Mouse (Mus musculus) liver, embryonic 14.5 days (tissue): ENCODE data around the gene Tenm2. TPM values are rescaled to one million over a fixed set of nuclear protein-coding genes. Genes with fewer than 3 reads are reported as not detected.

Source experiments
- ATAC-seq: fragments of 200-750 bp; cut with Nextera tagmentation; 2 replicates; pipeline ENCODE4 v1.8.0; 2017; ENCODE audit warnings: moderate number of reproducible peaks, mild to moderate bottlenecking, moderate library complexity; ENCODE audit not compliant: insufficient read depth
- DNase-seq, 3 experiments: peaks; one replicate each; pipeline ENCODE4 v3.0.0-alpha.2; 2012 to 2013; ENCODE audit warnings: low read depth in 3 of 3, low spot score in 3 of 3
- H3K27ac ChIP-seq: fragments of 300-500 bp; sonication (generic); 2 replicates; pipeline ENCODE4 v1.5.1; 2014; ENCODE audit warnings: moderate library complexity, mild to moderate bottlenecking, control low read depth, inconsistent platforms
- H3K27me3 ChIP-seq: fragments of 300-500 bp; sonication (generic); 2 replicates; pipeline ENCODE4 v1.6.1; 2014; ENCODE audit warnings: mild to moderate bottlenecking, low read length, moderate library complexity; ENCODE audit not compliant: control insufficient read depth, insufficient read depth
- H3K36me3 ChIP-seq: fragments of 300-500 bp; sonication (generic); replicated peaks from 2 replicates; pipeline ENCODE4 v1.6.1; 2014; ENCODE audit warnings: low read depth; ENCODE audit not compliant: control insufficient read depth, insufficient read depth
- H3K4me1 ChIP-seq, 2 experiments: fragments of 200-500 bp in 1 of 2; fragments of 300-500 bp in 1 of 2; sonication (generic) in 1 of 2; replicated peaks; 2 replicates each; pipeline ENCODE4 v1.6.1; 2012 to 2014; ENCODE audit warnings: antibody characterized with exemption in 1 of 2, inconsistent platforms in 1 of 2, low read length in 1 of 2; ENCODE audit not compliant: control insufficient read depth in 2 of 2, insufficient read depth in 2 of 2
- H3K4me2 ChIP-seq: fragments of 300-500 bp; sonication (generic); 2 replicates; pipeline ENCODE4 v1.6.1; 2014; ENCODE audit warnings: low read depth, mild to moderate bottlenecking, control low read depth, moderate library complexity
- H3K4me3 ChIP-seq, 2 experiments: fragments of 200-500 bp in 1 of 2; fragments of 300-500 bp in 1 of 2; sonication (generic) in 1 of 2; 2 replicates each; pipeline ENCODE4 v1.5.1; 2012 to 2014; ENCODE audit warnings: low read depth in 2 of 2, low read length in 2 of 2, mild to moderate bottlenecking in 2 of 2, control low read depth in 1 of 2, inconsistent platforms in 1 of 2, moderate library complexity in 1 of 2; ENCODE audit not compliant: insufficient read depth in 1 of 2
- H3K9ac ChIP-seq: fragments of 300-500 bp; sonication (generic); replicated peaks from 2 replicates; pipeline ENCODE4 v1.6.1; 2014; ENCODE audit warnings: mild to moderate bottlenecking, control low read depth, moderate library complexity
- H3K9me3 ChIP-seq: fragments of 300-500 bp; sonication (generic); 2 replicates; pipeline ENCODE4 v1.6.1; 2016; ENCODE audit warnings: low read length, mixed read lengths; ENCODE audit not compliant: control insufficient read depth
- CTCF ChIP-seq: IDR thresholded peaks from 2 replicates; pipeline ENCODE4 v1.5.1; 2016; ENCODE audit warnings: antibody characterized with exemption, low read depth, control low read depth
- EP300 ChIP-seq: IDR thresholded peaks from 2 replicates; pipeline ENCODE4 v1.6.1; 2016; ENCODE audit warnings: antibody characterized with exemption, low read depth
- WGBS: fragments of 180-500 bp; shearing (Covaris S2); extraction: QIAGEN DNeasy Blood & Tissue Kit; methylation state at CpG from one replicate; pipeline ENCODE4 v1.1.7; 2014; ENCODE audit not compliant: insufficient replicate concordance; 5-methylcytosine and 5-hydroxymethylcytosine counted together
- polyA plus RNA-seq, 2 experiments: library from polyadenylated mRNA; depleted of rRNA in 1 of 2; stranded (reverse) in 1 of 2; unstranded in 1 of 2; fragments of >200 nt; fragmentation: Nextera tagmentation in 1 of 2; extraction: Ambion mirVana in 1 of 2; gene quantifications; 2 replicates each; pipeline versions ENCODE4 v1.2.1 to v1.2.3; 2012 to 2014

Gene Tenm2
- polyA plus RNA-seq, 2 experiments, result 0.06 TPM; not detected in 1

GRCm38 (mm10) chr11:36428947-36429346, 806.8 kb downstream of the Tenm2 start:
- Histone ChIP-seq H3K4me2 (no peak overlapping the region), H3K4me3 (no peak overlapping the region), H3K9ac (no peak overlapping the region), H3K4me1 (no peaks in the 10 kb centered on the region), H3K9me3 (no peaks in the 10 kb centered on the region), H3K36me3 (no peaks in the 10 kb centered on the region), H3K27me3 (no peaks in the 10 kb centered on the region), H3K27ac (no peak overlapping the region)
- ATAC-seq (no peak), DNase-seq (no peak)
- TF ChIP-seq CTCF (no peak), EP300 (no peak)
- 66% methylated on average over 5 of the region's 5 CpGs for WGBS

GRCm38 (mm10) chr11:36424959-36425358, 810.8 kb downstream of the Tenm2 start:
- Histone ChIP-seq H3K9ac (no peak overlapping the region), H3K36me3 (no peaks in the 10 kb centered on the region), H3K9me3 (no peaks in the 10 kb centered on the region), H3K4me2 (no peak overlapping the region), H3K27ac (no peak overlapping the region), H3K4me3 (no peak overlapping the region), H3K4me1 (no peaks in the 10 kb centered on the region), H3K27me3 (no peaks in the 10 kb centered on the region)
- DNase-seq (no peak), ATAC-seq (no peak)
- no peak for TF ChIP-seq EP300
- no peak for TF ChIP-seq CTCF
- WGBS, result 42% methylated on average over 3 of the region's 3 CpGs

GRCm38 (mm10) chr11:36420047-36420446, 815.7 kb downstream of the Tenm2 start:
- Histone ChIP-seq H3K4me3 (no peak overlapping the region), H3K27ac (no peak overlapping the region), H3K27me3 (no peaks in the 10 kb centered on the region), H3K4me1 (no peaks in the 10 kb centered on the region), H3K4me2 (no peak overlapping the region), H3K9ac (no peak overlapping the region), H3K36me3 (no peaks in the 10 kb centered on the region), H3K9me3 (no peaks in the 10 kb centered on the region)
- ATAC-seq (no peak), DNase-seq (no peak)
- TF ChIP-seq EP300 (no peak), CTCF (no peak)
- WGBS, result 67% methylated on average over 7 of the region's 7 CpGs

- no peaks in the 10 kb centered on the region for H3K36me3 ChIP-seq
- no peaks in the 10 kb centered on the region for H3K27me3 ChIP-seq
- H3K4me1 ChIP-seq, result no peaks in the 10 kb centered on the region
- H3K4me2 ChIP-seq, result no peak overlapping the region
- DNase-seq, result no peak
- H3K4me3 ChIP-seq, result no peak overlapping the region
- H3K27ac ChIP-seq, result no peak overlapping the region
- TF ChIP-seq CTCF, result no peak
- no peak for TF ChIP-seq EP300
- H3K9me3 ChIP-seq, result no peaks in the 10 kb centered on the region
- no peak overlapping the region for H3K9ac ChIP-seq
- ATAC-seq, result no peak
- WGBS, result 59% methylated on average over 7 of the region's 7 CpGs
These were observed 820.5 kb downstream of the Tenm2 start for GRCm38 (mm10) chr11:36415244-36415643.

- Histone ChIP-seq H3K9me3 (no peaks in the 10 kb centered on the region), H3K9ac (no peak overlapping the region), H3K4me3 (no peak overlapping the region), H3K4me2 (no peak overlapping the region), H3K27me3 (no peaks in the 10 kb centered on the region), H3K4me1 (no peaks in the 10 kb centered on the region), H3K36me3 (no peaks in the 10 kb centered on the region), H3K27ac (no peak overlapping the region)
- no peak for ATAC-seq
- no peak for TF ChIP-seq CTCF
- TF ChIP-seq EP300, result no peak
- no peak for DNase-seq
- WGBS, result 68% methylated on average over 13 of the region's 13 CpGs
These were observed 824.9 kb downstream of the Tenm2 start for GRCm38 (mm10) chr11:36410881-36411280.
